Mouse (Mus musculus) frontal cortex, adult (tissue): ENCODE measurements around the gene Smarcad1.
"Not testable (repeated sequence)": the region's sequence is repeated elsewhere in the genome, so short reads cannot be mapped to it uniquely, and the experiment has no call there.

Source experiments
- ATAC-seq: cut with Nextera tagmentation; 2 replicates; pipeline ENCODE4 v1.9.2; 2017; ENCODE audit warnings: mild to moderate bottlenecking, moderate library complexity, mixed read lengths; ENCODE audit not compliant: low TSS enrichment

The Smarcad1 gene

GRCm38 (mm10) chr6:65042491-65043171 lies at the start of gene Smarcad1:
Smarcad1 (plus strand) TSS chr6:65042583.
- ATAC-seq: peak; percentile 96

DNA sequence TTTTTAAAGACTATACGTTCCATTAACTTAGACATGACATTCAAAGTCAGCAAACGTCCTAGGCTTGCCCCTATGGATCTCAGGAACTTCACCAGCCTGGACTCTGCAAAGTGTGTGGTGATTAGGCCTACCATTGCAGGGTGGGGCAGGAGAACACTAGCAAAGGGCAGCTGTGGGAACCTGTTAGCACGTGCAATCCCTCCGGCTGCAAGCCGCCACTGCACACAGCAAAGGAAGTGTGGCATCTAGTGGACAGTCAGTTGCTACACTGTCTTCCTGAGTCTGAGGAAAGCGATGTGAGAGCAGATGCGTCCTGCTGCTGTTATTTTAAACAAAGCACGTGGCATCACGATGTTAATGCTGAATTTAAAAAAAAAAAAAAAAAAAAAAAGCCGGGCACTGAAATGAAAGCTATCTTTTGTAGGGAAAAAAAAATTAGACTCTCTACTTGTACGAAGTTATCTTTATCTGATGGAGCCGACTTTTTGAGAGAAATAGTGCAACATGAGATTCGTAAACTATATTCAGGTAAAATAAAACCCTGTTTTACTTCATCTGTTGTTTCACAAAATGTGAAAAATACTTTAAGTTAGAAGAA lies 45.5 kb upstream of the Smarcad1 start:
- peak; percentile 87 for ATAC-seq

GRCm38 (mm10) chr6:64997805-64998204 lies 44.6 kb upstream of the Smarcad1 start:
- ATAC-seq: no peak

GRCm38 (mm10) chr6:65000757-65001156 lies 41.6 kb upstream of the Smarcad1 start:
- not testable (repeated sequence) for ATAC-seq

GRCm38 (mm10) chr6:65002196-65002595 lies 40.2 kb upstream of the Smarcad1 start:
- ATAC-seq: no peak

- no peak for ATAC-seq
Observed at GRCm38 (mm10) chr6:65008836-65009235, 33.5 kb upstream of the Smarcad1 start.

GRCm38 (mm10) chr6:65011444-65011990 lies 30.9 kb upstream of the Smarcad1 start:
- no peak for ATAC-seq

DNA sequence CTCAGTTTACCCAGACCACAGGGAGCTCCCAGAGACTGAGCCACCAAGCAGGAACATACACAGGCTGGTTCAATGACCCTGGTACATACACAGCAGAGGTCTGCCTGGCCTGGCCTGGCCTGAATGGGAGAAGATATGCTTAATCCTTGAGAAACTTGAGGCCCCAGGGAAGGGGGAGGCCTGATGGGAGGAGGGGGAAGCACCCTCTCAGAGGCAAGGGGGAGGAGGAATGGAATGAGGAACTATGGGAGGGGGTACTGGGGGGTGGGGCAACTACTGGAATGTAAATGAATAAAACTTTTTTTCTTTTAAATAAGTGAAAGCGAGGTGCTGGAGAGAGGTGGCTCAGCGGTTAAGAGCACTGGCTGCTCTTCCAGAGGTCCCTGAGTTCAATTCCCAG lies 30.2 kb upstream of the Smarcad1 start:
- no peak for ATAC-seq

DNA sequence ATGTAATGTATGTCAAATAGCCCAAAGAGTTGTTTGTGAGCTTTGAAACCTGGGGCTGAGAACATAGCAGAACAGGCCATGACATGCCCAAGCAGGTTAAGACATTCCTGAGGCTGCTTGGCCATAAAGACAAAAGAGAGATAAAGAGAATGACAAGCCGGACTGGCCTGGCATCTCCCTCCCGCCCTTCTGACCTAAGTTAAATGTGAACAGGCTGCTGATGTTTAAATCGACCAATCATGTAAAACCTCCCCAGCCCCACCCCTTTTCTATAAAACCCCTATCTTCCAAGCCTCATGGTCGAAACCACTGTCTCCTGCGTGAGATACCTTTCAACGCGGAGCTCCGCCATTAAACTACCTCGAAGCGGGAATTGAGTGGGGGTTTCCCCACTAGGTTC lies 24.8 kb upstream of the Smarcad1 start:
- no peak for ATAC-seq

GRCm38 (mm10) chr6:65018966-65019365 lies 23.4 kb upstream of the Smarcad1 start:
- not testable (repeated sequence) for ATAC-seq

DNA sequence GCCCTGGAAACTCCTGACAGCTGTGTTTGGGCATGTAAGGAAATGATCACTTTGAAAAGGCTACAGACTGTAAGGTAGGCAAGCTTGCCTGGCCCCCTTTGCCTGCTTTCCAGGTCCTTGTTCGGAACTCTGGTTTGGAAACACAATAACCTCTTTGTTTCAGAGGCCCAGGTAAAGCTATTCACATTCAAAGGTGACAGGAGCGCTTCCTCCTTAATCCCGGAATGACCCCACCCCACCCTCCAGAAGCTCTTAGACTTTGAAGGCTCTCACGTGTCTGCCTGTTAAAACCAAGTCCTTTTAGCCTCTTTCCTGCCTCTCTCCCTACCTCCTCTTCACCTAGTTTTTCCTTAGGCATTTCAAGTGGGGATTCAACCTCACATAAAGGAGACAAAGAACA lies 20.5 kb upstream of the Smarcad1 start:
- no peak for ATAC-seq

GRCm38 (mm10) chr6:65023053-65023452 lies 19.3 kb upstream of the Smarcad1 start:
- no peak for ATAC-seq

GRCm38 (mm10) chr6:65024668-65025067 lies 17.7 kb upstream of the Smarcad1 start:
- ATAC-seq: no peak

- ATAC-seq: no peak
Observed at GRCm38 (mm10) chr6:65025130-65025529, 17.3 kb upstream of the Smarcad1 start.

DNA sequence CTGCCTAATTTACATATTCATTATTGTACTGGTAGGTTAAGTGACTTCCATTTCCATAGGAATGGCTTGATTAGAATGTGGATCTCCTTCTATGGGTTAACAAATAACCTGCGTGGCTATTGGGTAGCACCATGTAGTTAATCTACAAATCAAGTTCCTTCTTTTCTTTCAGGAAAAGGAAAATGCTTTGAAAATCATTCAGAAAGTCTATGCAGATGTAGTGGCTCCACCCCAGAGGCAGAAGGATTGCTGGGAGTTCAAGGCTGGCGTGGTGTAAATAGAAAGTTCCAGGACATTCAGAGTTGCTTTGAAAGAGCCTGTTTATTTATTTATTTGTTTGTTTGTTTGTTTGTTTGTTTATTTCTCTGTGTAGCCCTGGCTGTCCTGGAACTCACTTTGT lies 7.7 kb upstream of the Smarcad1 start:
- no peak for ATAC-seq

GRCm38 (mm10) chr6:65035469-65035868 lies 6.9 kb upstream of the Smarcad1 start:
- ATAC-seq: no peak

DNA sequence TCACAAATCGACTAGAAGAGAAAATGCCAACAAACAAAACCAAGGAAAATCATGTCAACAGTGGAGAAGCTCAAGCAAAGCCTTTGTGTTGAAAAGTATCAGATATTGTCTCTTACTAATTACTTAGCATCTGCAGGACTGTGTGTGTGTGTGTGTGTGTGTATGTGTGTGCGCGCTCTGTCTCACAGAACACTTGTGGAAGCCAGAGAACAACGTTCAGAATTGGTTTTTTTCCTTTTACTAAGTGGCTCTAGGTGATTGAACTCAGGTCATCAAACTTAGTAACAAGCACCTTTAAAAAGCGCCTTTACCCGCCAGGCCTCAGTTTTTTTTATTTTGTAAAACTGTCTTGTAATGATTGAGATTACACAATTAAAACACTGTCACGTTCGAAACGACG lies 451 bp upstream of the Smarcad1 start:
- peak; percentile 13; the same call in 1 of the 2 replicates for ATAC-seq

DNA sequence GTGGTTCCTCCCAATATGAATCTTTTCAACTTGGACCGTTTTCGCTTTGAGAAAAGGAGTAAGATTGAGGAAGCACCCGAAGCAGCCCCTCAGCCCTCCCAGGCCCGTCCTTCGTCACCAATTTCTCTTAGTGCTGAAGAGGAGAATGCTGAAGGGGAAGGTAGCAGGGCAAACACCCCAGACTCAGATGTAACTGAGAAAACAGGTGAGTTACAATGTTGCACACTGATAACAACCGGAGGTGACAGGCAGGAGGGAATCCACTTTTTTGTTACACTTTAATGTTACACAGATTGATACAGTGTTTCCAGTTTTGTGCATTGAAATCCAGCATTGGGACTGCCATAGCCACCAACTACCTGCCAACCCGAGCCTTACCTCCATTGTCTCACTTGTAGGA lies 858 bp downstream of the Smarcad1 start:
- no peak for ATAC-seq

GRCm38 (mm10) chr6:65049100-65049499 lies 6.7 kb downstream of the Smarcad1 start:
- ATAC-seq: no peak

GRCm38 (mm10) chr6:65056620-65057019 lies 14.2 kb downstream of the Smarcad1 start:
- ATAC-seq: no peak

GRCm38 (mm10) chr6:65057137-65057536 lies 14.8 kb downstream of the Smarcad1 start:
- ATAC-seq: not testable (repeated sequence)

DNA sequence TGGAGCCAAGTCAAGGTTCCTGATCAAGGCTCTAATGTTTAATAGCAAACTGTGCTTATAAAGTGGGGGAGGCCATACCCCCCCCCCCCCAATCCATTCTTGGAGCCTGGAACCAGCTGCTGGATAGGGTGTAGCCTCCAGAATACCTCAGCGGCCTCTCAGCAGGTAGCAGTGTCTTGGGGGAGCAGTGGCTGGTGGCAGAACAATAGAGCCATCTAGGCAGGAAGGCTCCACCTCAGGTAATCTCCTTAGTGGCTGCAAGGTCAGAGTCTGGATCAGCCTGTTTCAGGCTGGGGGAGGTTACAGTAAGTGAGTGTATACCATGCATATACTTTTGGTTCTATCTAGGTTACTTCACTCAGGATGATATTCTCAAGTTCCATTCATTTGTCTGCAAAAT lies 18.7 kb downstream of the Smarcad1 start:
- no peak for ATAC-seq

- ATAC-seq: peak; percentile 41
Observed at GRCm38 (mm10) chr6:65075201-65075600, 32.8 kb downstream of the Smarcad1 start.
